Mouse (Mus musculus): ENCODE data around the gene Kmt5c. TPM values are rescaled to one million over a fixed set of nuclear protein-coding genes. Genes with fewer than 3 reads are reported as not detected.

Gene Kmt5c
- polyA plus RNA-seq, 1 experiment from 2014 or later: 59.4 TPM

Other genes with a start within 250 kb of the Kmt5c start
- gene Ppp1r12c, start 238.4 kb upstream of the Kmt5c start, polyA plus RNA-seq (2014; fragmentation: Nextera tagmentation; extraction: Ambion mirVana): 47.2 and 61.0 TPM in 2 replicates
- gene Tnnt1, start 223.7 kb upstream of the Kmt5c start, polyA plus RNA-seq (2014; fragmentation: Nextera tagmentation; extraction: Ambion mirVana): 31.9 and 33.5 TPM in 2 replicates
- gene Tnni3, start 215.9 kb upstream of the Kmt5c start, polyA plus RNA-seq (2014; fragmentation: Nextera tagmentation; extraction: Ambion mirVana): 2.9 and 3.3 TPM in 2 replicates
- 0.62 and 0.67 TPM in 2 replicates for gene Dnaaf3, start 207.7 kb upstream of the Kmt5c start, polyA plus RNA-seq (2014; fragmentation: Nextera tagmentation; extraction: Ambion mirVana)
- 8.1 and 10.0 TPM in 2 replicates for gene Syt5, start 192.6 kb upstream of the Kmt5c start, polyA plus RNA-seq (2014; fragmentation: Nextera tagmentation; extraction: Ambion mirVana)
- not detected in 2 replicates for gene Ptprh, start 136.1 kb upstream of the Kmt5c start, polyA plus RNA-seq (2014; fragmentation: Nextera tagmentation; extraction: Ambion mirVana)
- 1.4 and 1.6 TPM in 2 replicates for gene Tmem86b, start 108.7 kb upstream of the Kmt5c start, polyA plus RNA-seq (2014; fragmentation: Nextera tagmentation; extraction: Ambion mirVana)
- 10.2 and 11.7 TPM in 2 replicates for gene Ppp6r1, start 81.1 kb upstream of the Kmt5c start, polyA plus RNA-seq (2014; fragmentation: Nextera tagmentation; extraction: Ambion mirVana)
- 84.8 and 94.2 TPM in 2 replicates for gene Hspbp1, start 55.0 kb upstream of the Kmt5c start, polyA plus RNA-seq (2014; fragmentation: Nextera tagmentation; extraction: Ambion mirVana)
- gene Brsk1, start 49.5 kb upstream of the Kmt5c start, polyA plus RNA-seq (2014; fragmentation: Nextera tagmentation; extraction: Ambion mirVana): 2.3 and 4.0 TPM in 2 replicates
- gene Tmem150b, start 14.9 kb upstream of the Kmt5c start, polyA plus RNA-seq (2014; fragmentation: Nextera tagmentation; extraction: Ambion mirVana): 0.36 and 0.78 TPM in 2 replicates
- 72.0 and 85.2 TPM in 2 replicates for gene Cox6b2, start 13.0 kb downstream of the Kmt5c start, polyA plus RNA-seq (2014; fragmentation: Nextera tagmentation; extraction: Ambion mirVana)
- not detected in 2 replicates for gene Fam71e2, start 31.2 kb downstream of the Kmt5c start, polyA plus RNA-seq (2014; fragmentation: Nextera tagmentation; extraction: Ambion mirVana)
- gene Il11, start 42.7 kb downstream of the Kmt5c start, polyA plus RNA-seq (2014; fragmentation: Nextera tagmentation; extraction: Ambion mirVana): 0.17 and 0.27 TPM in 2 replicates
- 0.55 TPM in 1 of 2 replicates, not detected in the other for gene Tmem190, start 42.8 kb downstream of the Kmt5c start, polyA plus RNA-seq (2014; fragmentation: Nextera tagmentation; extraction: Ambion mirVana)
- gene Tmem238, start 49.5 kb downstream of the Kmt5c start, polyA plus RNA-seq (2014; fragmentation: Nextera tagmentation; extraction: Ambion mirVana): 8.7 and 10.6 TPM in 2 replicates
- 301 and 312 TPM in 2 replicates for gene Rpl28, start 52.8 kb downstream of the Kmt5c start, polyA plus RNA-seq (2014; fragmentation: Nextera tagmentation; extraction: Ambion mirVana)
- gene Ube2s, start 72.5 kb downstream of the Kmt5c start, polyA plus RNA-seq (2014; fragmentation: Nextera tagmentation; extraction: Ambion mirVana): 318 and 349 TPM in 2 replicates
- 0.70 and 1.0 TPM in 2 replicates for gene Shisa7, start 104.6 kb downstream of the Kmt5c start, polyA plus RNA-seq (2014; fragmentation: Nextera tagmentation; extraction: Ambion mirVana)
- gene Isoc2b, start 130.1 kb downstream of the Kmt5c start, polyA plus RNA-seq (2014; fragmentation: Nextera tagmentation; extraction: Ambion mirVana): 7.0 and 7.8 TPM in 2 replicates
- 0.94 and 0.98 TPM in 2 replicates for gene Isoc2a, start 137.0 kb downstream of the Kmt5c start, polyA plus RNA-seq (2014; fragmentation: Nextera tagmentation; extraction: Ambion mirVana)
- gene Gm36210, start 166.4 kb downstream of the Kmt5c start, polyA plus RNA-seq (2014; fragmentation: Nextera tagmentation; extraction: Ambion mirVana): not detected in 2 replicates
- 4.3 and 4.5 TPM in 2 replicates for gene Zfp628, start 175.1 kb downstream of the Kmt5c start, polyA plus RNA-seq (2014; fragmentation: Nextera tagmentation; extraction: Ambion mirVana)
- gene Nat14, start 181.9 kb downstream of the Kmt5c start, polyA plus RNA-seq (2014; fragmentation: Nextera tagmentation; extraction: Ambion mirVana): 3.5 and 4.0 TPM in 2 replicates
- 3.3 and 3.9 TPM in 2 replicates for gene Ssc5d, start 185.7 kb downstream of the Kmt5c start, polyA plus RNA-seq (2014; fragmentation: Nextera tagmentation; extraction: Ambion mirVana)
- 0.55 and 1.4 TPM in 2 replicates for gene Sbk2, start 224.3 kb downstream of the Kmt5c start, polyA plus RNA-seq (2014; fragmentation: Nextera tagmentation; extraction: Ambion mirVana)
- gene Sbk3, start 231.1 kb downstream of the Kmt5c start, polyA plus RNA-seq (2014; fragmentation: Nextera tagmentation; extraction: Ambion mirVana): 0.07 TPM in 1 of 2 replicates, not detected in the other

Measured in stomach, embryonic 14.5 days (tissue).